Mouse (Mus musculus) WW6 (cell line): ENCODE results near the gene Cldn3.

ENCODE experiments used
- DNase-seq: peaks from one replicate; pipeline ENCODE4 v3.0.0-alpha.2; 2013; ENCODE audit warnings: low read depth, low spot score

Cldn3 gene

DNA sequence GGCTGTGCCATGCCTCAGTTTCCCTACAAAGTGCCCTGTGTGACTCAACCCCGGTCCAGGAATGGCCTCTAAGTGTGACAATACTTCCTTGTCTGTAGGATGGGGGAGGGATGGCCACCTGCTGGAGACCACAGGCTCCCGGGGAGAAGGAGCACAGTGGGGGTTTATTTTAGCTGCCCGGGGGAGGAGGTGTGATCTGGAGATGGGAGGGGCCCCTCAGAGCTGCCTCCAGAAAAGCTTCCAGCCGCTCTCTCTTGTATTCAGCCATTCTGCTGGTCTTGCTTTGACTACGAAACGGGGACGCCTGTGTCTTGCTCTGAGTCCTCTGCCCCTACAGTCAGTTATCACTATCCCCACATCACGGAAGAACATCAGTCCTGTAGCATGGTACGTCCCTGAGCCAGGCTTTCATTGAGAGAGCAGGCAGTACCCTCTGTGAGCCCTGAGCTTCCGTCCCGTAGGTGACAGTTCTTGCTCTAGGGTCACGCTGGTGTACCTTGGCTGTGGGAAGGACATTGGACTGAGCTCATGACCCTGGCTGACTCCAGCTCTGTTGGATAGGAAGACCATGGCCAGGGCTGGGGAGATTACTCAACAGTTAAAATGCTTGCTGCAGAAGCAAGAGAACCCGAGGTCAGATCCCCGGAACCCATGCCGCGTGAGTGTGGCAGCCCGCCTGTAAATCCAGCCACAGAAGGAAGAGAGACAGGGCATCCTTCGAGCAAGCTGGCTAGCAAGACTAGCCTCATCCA, 49.8 kb downstream of the Cldn3 start:
- DNase-seq, result no peak
